Mouse (Mus musculus) embryonic facial prominence, embryonic 12.5 days (tissue): ENCODE results near the gene Tceanc2. TPM values are rescaled to one million over a fixed set of nuclear protein-coding genes. Genes with fewer than 3 reads are reported as not detected.
A peak's percentile ranks its signal among the peaks of the same experiment; 100 is the strongest.

Experiments used
- ATAC-seq: fragments of 200-750 bp; cut with Nextera tagmentation; 2 replicates; pipeline ENCODE4 v1.8.0; 2017; ENCODE audit not compliant: insufficient number of reproducible peaks, insufficient read depth, low FRiP score, low TSS enrichment
- H3K27ac ChIP-seq: fragments of 300-500 bp; sonication (generic); 2 replicates; pipeline ENCODE4 v1.5.1; 2016; ENCODE audit warnings: mild to moderate bottlenecking
- H3K27me3 ChIP-seq: fragments of 300-500 bp; sonication (generic); 2 replicates; pipeline ENCODE4 v1.6.1; 2016; ENCODE audit warnings: mild to moderate bottlenecking, moderate library complexity
- H3K36me3 ChIP-seq: fragments of 300-500 bp; sonication (generic); 2 replicates; pipeline ENCODE4 v1.6.1; 2016; ENCODE audit warnings: mild to moderate bottlenecking
- H3K4me1 ChIP-seq: fragments of 300-500 bp; sonication (generic); 2 replicates; pipeline ENCODE4 v1.6.1; 2016
- H3K4me2 ChIP-seq: fragments of 300-500 bp; sonication (generic); replicated peaks from 2 replicates; pipeline ENCODE4 v1.6.1; 2016; ENCODE audit warnings: mild to moderate bottlenecking, moderate library complexity
- H3K4me3 ChIP-seq: fragments of 300-500 bp; sonication (generic); 2 replicates; pipeline ENCODE4 v1.5.1; 2016; ENCODE audit warnings: mild to moderate bottlenecking
- H3K9ac ChIP-seq: fragments of 300-500 bp; sonication (generic); 2 replicates; pipeline ENCODE4 v1.6.1; 2016; ENCODE audit warnings: mild to moderate bottlenecking, moderate library complexity
- H3K9me3 ChIP-seq: fragments of 300-500 bp; sonication (generic); 2 replicates; pipeline ENCODE4 v1.6.1; 2016; ENCODE audit warnings: mild to moderate bottlenecking, moderate library complexity
- WGBS: fragments of 180-500 bp; shearing (Covaris S2); methylation state at CpG from one replicate; pipeline ENCODE4 v1.1.7; 2016; 5-methylcytosine and 5-hydroxymethylcytosine counted together
- polyA plus RNA-seq: library from polyadenylated mRNA; unstranded; fragments of >200 nt; fragmentation: Nextera tagmentation; extraction: Ambion mirVana; gene quantifications from 2 replicates; pipeline ENCODE4 v1.2.1, GENCODE M21; 2016

Tceanc2 gene
- polyA plus RNA-seq: 23.1 and 24.7 TPM in 2 replicates

DNA sequence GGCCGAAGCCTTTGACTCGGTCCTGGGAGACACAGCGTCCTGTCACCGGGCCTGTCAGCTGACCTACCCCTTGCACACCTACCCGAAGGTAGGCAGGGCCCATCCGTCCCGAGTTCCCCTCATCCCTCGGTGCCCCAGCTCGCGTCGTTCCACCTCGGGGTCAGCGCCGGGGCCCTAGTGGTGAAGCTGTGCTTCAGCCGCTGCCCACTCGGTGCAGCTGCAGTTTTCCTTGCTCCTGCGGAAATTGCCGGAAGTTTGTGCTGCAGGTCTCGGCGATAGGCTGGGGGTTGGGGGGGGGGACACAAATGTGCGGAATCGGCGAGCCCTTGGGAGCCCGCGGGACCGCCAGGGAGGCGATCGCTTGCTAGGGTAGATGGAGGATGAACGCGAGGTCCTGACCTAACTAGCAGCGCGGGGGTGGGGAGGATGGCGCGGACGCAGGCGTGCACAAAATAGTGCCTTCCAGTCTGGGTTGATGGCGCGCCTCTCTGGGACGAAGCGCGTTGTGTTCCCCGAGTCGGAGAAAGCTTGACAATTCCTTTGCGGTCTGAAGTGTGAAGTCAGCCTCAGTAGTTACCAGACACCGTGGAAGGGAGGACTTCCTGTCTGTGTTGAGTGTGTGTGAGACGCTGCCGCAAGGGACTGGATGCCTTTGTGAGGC is at the start of gene Tceanc2:
Gene Tceanc2 (minus strand): TSS at position 287 of the 661 bp plus-strand sequence.
- Histone ChIP-seq H3K4me3 (peak within 1 kb of the TSS; percentile 98), H3K4me2 (peak within 1 kb of the TSS; percentile 76), H3K4me1 (peaks cover 35% of the 10 kb centered on the region), H3K9ac (peak within 1 kb of the TSS; percentile 93), H3K27me3 (no peaks in the 10 kb centered on the region), H3K9me3 (no peaks in the 10 kb centered on the region), H3K36me3 (peaks cover 18% of the 10 kb centered on the region; the same call in 1 of the 2 replicates), H3K27ac (peak within 1 kb of the TSS; percentile 98)
- under 1% methylated on average over 47 of the region's 47 CpGs for WGBS
- peak; percentile 17; the same call in 1 of the 2 replicates for ATAC-seq

DNA sequence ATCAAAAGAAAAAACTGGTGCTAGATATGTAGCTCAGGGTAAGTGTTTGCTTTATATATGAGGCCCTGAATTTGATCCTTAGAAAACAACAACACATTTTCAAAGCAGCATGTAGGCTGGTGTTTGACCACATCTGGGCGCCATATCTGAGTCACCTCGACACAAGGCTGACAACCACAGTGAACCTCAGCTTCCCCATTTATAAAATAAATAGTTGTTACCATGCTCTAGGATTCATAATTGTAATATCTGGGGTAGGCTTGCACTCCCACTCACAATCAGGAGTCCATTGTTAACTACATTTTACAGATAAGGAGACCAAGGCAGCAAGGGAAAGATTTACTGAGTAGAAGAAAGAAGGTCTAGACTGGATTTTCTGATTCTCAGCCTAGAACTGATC is 47.4 kb upstream of the Tceanc2 start:
- Histone ChIP-seq H3K9ac (no peak overlapping the region), H3K4me2 (no peak overlapping the region), H3K36me3 (0 out of 2 replicates have a peak, but pooled peaks cover 3% of the 10 kb centered on the region), H3K27ac (no peak overlapping the region), H3K9me3 (no peaks in the 10 kb centered on the region), H3K4me1 (no peaks in the 10 kb centered on the region), H3K27me3 (no peaks in the 10 kb centered on the region), H3K4me3 (no peak overlapping the region)
- no peak for ATAC-seq
- WGBS: 82% methylated on average over 2 of the region's 2 CpGs

DNA sequence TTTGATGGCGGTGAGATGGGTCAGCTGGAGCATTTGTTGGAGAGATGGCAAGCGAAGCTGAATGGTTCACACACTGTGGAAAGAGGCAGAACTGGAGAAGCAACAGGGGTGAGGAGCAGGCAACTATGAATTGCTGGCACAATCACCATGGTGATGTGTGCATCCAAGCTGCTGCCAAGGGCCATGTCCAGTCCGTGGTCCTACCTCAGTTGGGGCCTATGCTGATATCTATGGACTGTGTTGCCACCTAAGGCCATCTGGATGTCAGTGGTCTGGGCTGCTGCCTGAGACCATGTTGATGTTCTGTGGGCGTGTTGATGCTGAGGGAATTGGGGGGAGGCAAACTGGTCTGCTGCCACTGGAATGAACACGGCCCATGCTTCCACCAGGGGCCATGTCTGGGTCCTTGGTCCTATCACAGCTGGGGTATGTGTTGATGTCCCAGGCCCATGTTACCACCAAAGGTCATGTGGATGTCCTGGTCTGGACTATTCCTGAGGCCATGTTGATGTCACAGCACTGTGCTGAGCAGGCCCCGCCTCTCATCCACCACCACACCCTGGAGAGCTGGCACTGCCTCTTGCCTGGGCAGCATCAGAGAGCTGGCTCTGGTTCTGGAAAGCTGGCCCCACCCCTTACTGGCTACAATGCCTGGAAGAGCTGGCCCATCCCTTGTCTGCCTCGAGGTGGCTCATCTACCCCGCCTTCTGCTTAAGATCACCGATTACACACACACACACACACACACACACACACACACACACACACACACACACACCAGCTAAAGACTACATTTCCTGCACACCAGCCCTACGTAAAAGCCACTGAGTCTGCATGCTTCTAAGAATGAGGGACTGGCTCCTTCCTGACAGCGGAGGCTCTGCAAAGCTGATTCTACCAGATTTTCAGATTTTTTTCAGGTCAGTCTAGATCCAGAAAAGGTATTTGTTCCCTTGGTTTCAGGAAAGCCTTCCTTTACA is 44.6 kb upstream of the Tceanc2 start:
- no peak overlapping the region for H3K4me3 ChIP-seq
- no peak overlapping the region for H3K4me2 ChIP-seq
- H3K36me3 ChIP-seq: no peaks in the 10 kb centered on the region
- no peak overlapping the region for H3K9ac ChIP-seq
- 87% methylated on average over 11 of the region's 11 CpGs for WGBS
- H3K9me3 ChIP-seq: no peaks in the 10 kb centered on the region
- H3K4me1 ChIP-seq: no peaks in the 10 kb centered on the region
- no peak overlapping the region for H3K27ac ChIP-seq
- ATAC-seq: no peak
- H3K27me3 ChIP-seq: no peaks in the 10 kb centered on the region

DNA sequence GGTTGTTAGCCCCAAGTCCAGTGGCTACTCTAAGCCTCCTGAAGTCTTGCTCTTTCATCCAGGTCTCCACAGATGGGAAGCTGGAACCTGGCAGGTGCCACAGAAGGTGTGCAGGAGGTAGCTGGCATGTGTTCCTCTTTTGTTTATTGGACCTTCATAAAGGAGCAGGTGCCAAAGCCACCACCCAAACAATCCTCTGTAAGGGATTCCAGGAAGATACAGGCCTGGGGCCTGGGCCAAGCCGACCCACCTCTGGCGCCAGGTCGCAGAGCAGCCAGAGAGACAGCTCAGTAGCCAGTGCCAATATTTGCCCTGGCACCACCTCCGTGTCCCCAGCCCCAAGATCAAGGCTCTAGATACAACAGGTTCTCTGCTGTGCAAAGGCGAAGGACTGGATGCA is 42.6 kb upstream of the Tceanc2 start:
- Histone ChIP-seq H3K27ac (no peak overlapping the region), H3K27me3 (no peaks in the 10 kb centered on the region), H3K9me3 (no peaks in the 10 kb centered on the region), H3K4me2 (no peak overlapping the region), H3K4me3 (no peak overlapping the region), H3K36me3 (no peaks in the 10 kb centered on the region), H3K9ac (no peak overlapping the region), H3K4me1 (no peaks in the 10 kb centered on the region)
- 90% methylated on average over 5 of the region's 5 CpGs for WGBS
- no peak for ATAC-seq

DNA sequence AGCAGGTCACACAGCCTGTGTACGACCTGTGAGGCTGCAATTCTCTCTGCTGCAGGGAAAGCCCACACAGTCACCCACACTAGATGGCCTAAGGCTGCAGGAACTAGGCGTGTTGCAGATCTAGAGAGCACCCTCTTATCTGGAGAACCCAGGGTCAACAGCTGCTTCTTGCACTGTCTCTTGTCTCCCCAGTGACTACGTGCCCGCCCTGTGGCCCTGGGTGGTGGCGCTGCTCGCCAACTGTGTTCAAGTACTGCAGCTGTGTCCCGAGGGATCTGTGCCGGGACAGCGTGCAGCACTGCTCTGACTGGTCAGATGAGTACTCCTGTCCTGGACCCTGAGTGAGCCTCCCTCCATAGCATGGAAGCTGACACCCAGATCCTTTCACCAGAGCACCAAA is 38.7 kb upstream of the Tceanc2 start:
- H3K36me3 ChIP-seq: no peaks in the 10 kb centered on the region
- no peaks in the 10 kb centered on the region for H3K4me1 ChIP-seq
- ATAC-seq: no peak
- 82% methylated on average over 9 of the region's 9 CpGs for WGBS
- H3K27me3 ChIP-seq: no peaks in the 10 kb centered on the region
- no peaks in the 10 kb centered on the region for H3K9me3 ChIP-seq
- no peak overlapping the region for H3K4me2 ChIP-seq
- H3K27ac ChIP-seq: no peak overlapping the region
- no peak overlapping the region for H3K4me3 ChIP-seq
- H3K9ac ChIP-seq: no peak overlapping the region

DNA sequence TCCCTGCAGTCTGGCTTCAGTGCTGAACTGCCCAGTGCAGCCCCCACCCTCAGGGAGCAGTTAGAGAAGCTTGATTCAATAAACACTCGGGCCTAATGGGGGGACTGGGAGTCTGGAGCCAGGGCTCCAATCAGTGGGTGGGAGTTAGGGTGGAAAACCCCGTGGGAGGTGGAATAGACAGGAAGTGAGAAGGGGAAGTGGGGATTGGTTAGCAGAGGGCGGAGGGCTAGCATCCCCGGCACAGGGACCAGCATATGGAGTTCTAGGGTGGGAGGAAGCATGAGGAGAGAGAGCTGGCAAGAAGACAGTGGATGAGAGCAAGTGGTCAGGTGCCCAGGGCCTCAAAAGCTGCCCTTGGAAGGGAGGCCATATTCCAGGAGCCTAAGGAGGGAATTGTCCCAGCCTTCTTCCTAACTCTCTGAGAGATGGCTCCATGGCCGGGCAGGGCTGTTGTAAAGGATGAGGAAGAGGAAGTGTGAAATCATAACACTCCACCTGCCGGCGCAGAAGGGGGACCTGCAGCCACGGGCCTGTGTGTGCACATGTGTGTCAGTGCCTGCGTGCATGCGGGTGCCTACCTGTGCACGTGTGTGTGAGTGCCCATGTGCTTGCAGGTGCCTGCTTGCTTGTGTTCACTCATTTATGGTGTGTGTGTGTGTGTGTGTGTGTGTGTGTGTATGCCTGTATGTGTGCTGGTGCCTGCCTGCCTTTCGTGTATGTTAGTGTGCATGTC is 34.5 kb upstream of the Tceanc2 start:
- Histone ChIP-seq H3K9ac (no peak overlapping the region), H3K27me3 (no peaks in the 10 kb centered on the region), H3K4me2 (no peak overlapping the region), H3K4me1 (no peaks in the 10 kb centered on the region), H3K36me3 (peaks cover 7% of the 10 kb centered on the region; the same call in 1 of the 2 replicates), H3K9me3 (no peaks in the 10 kb centered on the region), H3K4me3 (no peak overlapping the region), H3K27ac (no peak overlapping the region)
- 73% methylated on average over 12 of the region's 12 CpGs for whole genome bisulfite sequencing
- no peak for ATAC-seq

DNA sequence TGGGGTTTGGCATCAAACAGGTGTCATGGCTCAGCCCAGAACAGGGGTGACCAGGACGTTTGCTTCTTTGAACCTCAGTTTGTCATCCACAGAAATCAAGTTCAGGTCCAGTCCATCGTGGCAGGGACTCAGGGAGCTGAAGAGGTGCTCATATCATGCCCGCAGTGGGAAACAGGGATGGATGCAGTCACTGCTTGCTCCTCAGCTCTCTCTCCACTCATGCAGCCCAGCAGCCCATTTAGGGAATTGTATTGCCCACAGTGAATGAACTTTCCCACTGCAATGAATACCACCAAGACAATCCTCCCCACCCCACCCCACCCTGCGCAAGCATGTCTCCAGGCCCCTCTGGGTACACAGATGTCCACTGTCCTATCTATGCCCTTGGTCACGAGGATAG is 33.0 kb upstream of the Tceanc2 start:
- Histone ChIP-seq H3K36me3 (peaks cover 10% of the 10 kb centered on the region; the same call in 1 of the 2 replicates), H3K9ac (no peak overlapping the region), H3K4me2 (no peak overlapping the region), H3K27ac (no peak overlapping the region), H3K9me3 (no peaks in the 10 kb centered on the region), H3K4me3 (no peak overlapping the region), H3K4me1 (no peaks in the 10 kb centered on the region), H3K27me3 (no peaks in the 10 kb centered on the region)
- 83% methylated on average over 5 of the region's 5 CpGs for WGBS
- ATAC-seq: no peak

DNA sequence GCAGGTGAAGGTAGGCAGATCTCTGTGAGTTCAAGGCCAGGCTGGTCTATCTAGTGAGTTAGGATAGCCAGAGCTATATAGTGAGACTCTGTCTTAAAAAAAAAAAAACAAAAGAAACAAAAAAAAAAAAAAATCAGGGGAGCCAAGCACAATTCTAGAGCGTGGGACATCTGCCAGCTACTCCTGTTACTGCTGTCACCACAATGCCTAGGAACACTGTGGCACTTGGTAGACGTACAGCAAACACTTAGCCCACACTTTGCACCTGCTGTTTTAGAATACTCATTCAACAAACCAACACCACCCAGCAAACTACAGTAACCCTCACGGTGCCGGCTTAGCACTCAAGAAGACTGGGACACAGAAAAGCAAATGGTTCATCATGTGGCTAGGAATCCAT is 32.5 kb upstream of the Tceanc2 start:
- Histone ChIP-seq H3K9ac (no peak overlapping the region), H3K4me3 (no peak overlapping the region), H3K4me2 (no peak overlapping the region), H3K27ac (no peak overlapping the region), H3K4me1 (no peaks in the 10 kb centered on the region), H3K36me3 (peaks cover 15% of the 10 kb centered on the region; the same call in 1 of the 2 replicates), H3K9me3 (no peaks in the 10 kb centered on the region), H3K27me3 (no peaks in the 10 kb centered on the region)
- no peak for ATAC-seq
- WGBS: 83% methylated on average over 4 of the region's 4 CpGs

DNA sequence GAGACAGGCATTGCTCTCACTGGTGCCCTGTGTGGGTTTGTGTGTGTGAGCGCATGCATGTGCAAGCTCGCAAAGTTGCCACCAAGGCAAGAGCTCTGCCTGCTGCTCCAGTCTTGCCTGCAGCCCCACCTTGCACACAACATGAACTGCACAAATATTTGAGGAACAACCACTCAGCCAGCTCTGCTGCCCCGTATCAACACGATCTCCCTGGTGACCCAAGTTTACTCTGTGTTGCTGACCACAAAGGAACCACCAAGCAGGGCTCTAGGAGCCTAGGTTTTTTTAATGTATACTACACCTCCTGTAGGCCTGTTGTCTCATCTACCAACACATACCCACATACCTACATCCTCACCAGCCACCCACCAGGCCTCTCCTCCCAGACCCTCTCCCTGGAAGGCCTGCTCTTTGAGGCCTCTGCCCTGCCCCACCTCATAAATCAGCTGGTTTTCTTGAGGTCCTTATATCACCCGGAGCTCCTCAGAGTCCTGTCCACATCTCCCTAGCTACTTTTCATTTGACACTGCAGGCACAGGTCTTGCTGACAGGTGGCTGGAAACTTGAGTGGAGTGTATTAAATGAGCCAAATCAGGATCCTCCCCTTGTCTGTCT is 31.7 kb upstream of the Tceanc2 start:
- Histone ChIP-seq H3K9me3 (no peaks in the 10 kb centered on the region), H3K36me3 (peaks cover 21% of the 10 kb centered on the region; the same call in 1 of the 2 replicates), H3K4me1 (no peaks in the 10 kb centered on the region), H3K27me3 (no peaks in the 10 kb centered on the region), H3K9ac (no peak overlapping the region), H3K27ac (no peak overlapping the region), H3K4me2 (no peak overlapping the region), H3K4me3 (no peak overlapping the region)
- WGBS: 78% methylated on average over 5 of the region's 5 CpGs
- no peak for ATAC-seq

DNA sequence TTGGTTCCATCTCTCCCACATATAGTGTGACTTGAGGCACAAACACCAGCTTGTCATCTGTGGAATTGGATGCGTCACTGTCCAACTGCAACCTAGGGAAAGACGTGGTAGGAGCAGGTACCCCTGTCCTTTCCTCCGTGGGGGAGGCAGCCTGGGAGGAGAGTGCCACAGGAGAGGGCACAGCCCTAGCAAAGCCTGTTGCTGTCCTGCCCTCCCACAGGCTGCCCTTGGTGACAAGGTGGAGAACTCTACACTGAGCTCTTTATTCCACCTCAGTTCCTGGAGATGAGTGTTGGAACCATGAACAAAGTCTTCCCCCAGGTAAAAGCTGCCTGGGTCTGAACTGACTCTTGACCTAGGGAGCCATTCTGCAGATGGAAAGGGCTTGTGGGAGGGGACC is 30.0 kb upstream of the Tceanc2 start, which contains the start of gene Ldlrad1:
Gene Ldlrad1 (plus strand): TSS at position 301 of the 400 bp plus-strand sequence.
- 84% methylated on average over 3 of the region's 3 CpGs for WGBS
- no peak within 1 kb of the TSS for H3K4me2 ChIP-seq
- no peaks in the 10 kb centered on the region for H3K9me3 ChIP-seq
- peaks cover 36% of the 10 kb centered on the region for H3K36me3 ChIP-seq
- no peaks in the 10 kb centered on the region for H3K4me1 ChIP-seq
- H3K4me3 ChIP-seq: no peak within 1 kb of the TSS
- no peak within 1 kb of the TSS for H3K27ac ChIP-seq
- no peaks in the 10 kb centered on the region for H3K27me3 ChIP-seq
- no peak for ATAC-seq
- no peak within 1 kb of the TSS for H3K9ac ChIP-seq

DNA sequence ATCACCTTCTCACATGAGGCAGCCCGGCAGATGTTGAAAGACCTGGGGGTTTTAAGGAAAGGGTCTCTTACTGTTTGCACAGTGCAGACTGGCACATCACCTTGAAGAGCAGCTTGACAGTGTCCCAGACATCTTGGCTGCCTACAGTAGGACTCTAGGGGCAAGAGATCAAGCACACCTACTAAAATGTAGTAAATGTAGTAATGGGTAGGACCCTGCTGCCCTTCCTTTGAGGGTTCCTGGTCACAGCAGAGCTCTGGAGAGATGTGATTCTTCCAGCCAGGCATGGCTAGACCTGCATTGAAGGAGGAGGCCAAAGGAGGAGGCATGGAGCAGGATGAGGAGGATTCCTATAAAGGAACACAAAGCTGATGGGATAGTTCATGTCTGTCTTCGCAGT is 28.1 kb upstream of the Tceanc2 start:
- peaks cover 53% of the 10 kb centered on the region for H3K36me3 ChIP-seq
- 92% methylated on average over 2 of the region's 2 CpGs for WGBS
- ATAC-seq: no peak
- no peaks in the 10 kb centered on the region for H3K27me3 ChIP-seq
- H3K4me1 ChIP-seq: no peaks in the 10 kb centered on the region
- no peaks in the 10 kb centered on the region for H3K9me3 ChIP-seq
- no peak overlapping the region for H3K27ac ChIP-seq
- no peak overlapping the region for H3K4me3 ChIP-seq
- no peak overlapping the region for H3K9ac ChIP-seq
- H3K4me2 ChIP-seq: no peak overlapping the region
